Mouse (Mus musculus) gastrocnemius, postnatal 14 days (tissue): ENCODE data around the gene Nol9. TPM values are rescaled to one million over a fixed set of nuclear protein-coding genes. Genes with fewer than 3 reads are reported as not detected.

Experiments
- DNase-seq: peaks from one replicate; pipeline ENCODE4 v3.0.0; 2021; ENCODE audit warnings: mixed read lengths
- intact Hi-C: fragments of 180-260 bp; cut with DNase I; formaldehyde crosslinking; loops from one replicate; pipeline ENCODE4 v1.15.1; 2025; ENCODE audit warnings: low total_unique reads
- total RNA-seq, 2 experiments: library from RNA; stranded (reverse); gene quantifications; 2 replicates each; pipeline ENCODE4 v1.2.3; 2021

Nol9 gene
- total RNA-seq, 2 experiments from 2014 or later = 7.7 to 9.1 TPM

- DNase-seq = peak; percentile 43
- intact Hi-C loops = no loop called here
Measured at GRCm38 (mm10) chr4:152038225-152038984, 716 bp upstream of the Nol9 start, which contains the start of gene Tas1r1. TSS of gene Tas1r1 (minus strand) at chr4:152038568.

GRCm38 (mm10) chr4:152039831-152040310, 750 bp downstream of the Nol9 start:
- no peak for DNase-seq
- intact Hi-C loops = loop anchor here (5.0 kb wide), 1 partner anchor 52 kb away; no protein-coding TSS in a partner anchor

DNA sequence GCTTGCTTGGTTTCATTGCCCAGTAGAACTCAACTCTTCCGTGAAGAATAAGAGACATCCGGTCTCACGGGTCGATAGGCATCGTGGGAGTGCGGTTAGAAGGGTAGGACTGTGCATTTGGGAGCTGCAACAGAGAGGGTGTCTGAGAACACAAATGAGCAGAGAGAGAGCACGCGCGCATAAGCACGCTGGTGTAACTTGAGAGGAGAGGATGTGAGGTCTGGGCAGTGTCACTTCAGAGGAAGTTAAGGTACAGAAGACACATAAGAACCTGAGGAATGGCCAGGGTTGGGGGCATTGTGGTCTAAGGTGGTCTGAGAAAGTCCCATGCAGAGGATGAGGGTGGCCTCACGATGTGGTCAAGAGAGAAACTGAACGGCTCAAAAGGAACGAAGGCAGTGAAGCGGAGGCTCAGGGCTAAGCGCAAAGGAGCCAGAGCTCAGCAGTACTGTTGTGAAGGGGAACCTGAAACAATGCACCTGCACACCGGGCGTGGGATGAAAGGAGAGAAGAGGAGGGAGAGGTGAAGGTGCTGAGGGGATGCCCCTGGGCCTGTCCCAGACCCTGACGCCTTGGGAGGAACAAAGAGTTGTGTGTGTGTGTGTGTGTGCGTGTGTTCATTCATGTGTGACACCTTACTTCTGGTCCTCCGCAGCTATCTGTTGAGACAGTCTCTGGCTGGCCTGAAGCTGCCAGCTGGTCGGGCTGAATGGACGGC, 3.0 kb downstream of the Nol9 start:
- no peak for DNase-seq
- intact Hi-C loops = loop anchor here (5.0 kb wide), 1 partner anchor 50 kb away; no protein-coding TSS in a partner anchor

- no peak for DNase-seq
- intact Hi-C loops = loop anchor here (5.0 kb wide), 1 partner anchor 49 kb away; no protein-coding TSS in a partner anchor
Measured at GRCm38 (mm10) chr4:152043171-152043570, 4.0 kb downstream of the Nol9 start.

- intact Hi-C loops = loop anchor here (5.0 kb wide), 1 partner anchor 48 kb away; no protein-coding TSS in a partner anchor
- no peak for DNase-seq
Measured at GRCm38 (mm10) chr4:152044609-152045008, 5.5 kb downstream of the Nol9 start.

DNA sequence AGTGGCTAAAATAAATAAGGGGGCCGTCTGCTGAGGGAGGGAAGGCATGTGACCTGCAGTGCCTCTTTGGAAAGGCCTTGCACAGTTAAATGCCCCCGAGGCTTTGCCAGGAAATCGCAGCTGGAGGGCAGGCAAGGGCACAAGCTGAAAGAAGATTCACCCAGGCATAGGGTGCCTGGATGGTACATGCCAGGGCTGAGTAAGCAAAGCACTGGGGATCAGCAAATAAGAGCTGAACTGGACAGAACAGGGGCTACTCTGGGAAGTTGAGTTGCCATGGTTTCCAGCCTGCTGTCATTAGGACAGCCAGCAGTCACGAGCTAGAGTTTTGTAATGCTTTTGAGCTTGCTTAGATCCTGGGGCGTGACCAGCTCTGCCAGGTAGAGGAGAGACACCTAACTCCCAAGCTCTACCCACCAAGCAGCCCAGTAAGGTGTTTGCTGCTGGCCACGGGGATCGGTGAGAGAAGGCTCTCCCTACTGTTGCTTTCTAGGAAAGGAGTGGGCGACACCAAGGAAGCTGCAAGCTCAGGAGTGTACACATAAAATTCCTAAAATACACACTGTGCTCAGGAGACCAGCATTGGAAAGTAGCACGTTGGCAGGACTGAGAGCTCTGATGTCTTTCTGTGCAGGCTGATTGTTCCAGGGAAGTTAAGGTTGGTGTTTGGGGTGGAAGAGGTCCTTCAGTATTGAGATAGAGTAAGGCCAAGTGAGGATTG, 23.4 kb downstream of the Nol9 start:
- peak; percentile 66 for DNase-seq

DNA sequence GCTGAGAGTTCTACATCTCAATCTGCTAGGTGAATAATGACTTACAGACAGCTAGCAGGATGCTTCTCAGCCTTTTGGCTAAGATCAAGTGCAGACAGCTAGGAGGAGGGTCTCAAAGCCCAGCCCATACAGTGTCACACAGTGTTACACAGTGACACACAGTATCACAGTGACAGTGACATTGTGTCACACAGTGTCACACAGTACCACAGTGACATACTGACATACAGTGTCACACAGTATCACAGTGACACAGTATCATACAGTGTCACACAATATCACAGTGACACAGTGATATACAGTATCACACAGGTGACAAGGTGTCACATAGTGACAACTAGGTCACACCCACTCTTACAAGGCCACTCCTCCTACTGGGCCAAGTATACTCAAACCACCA, 28.2 kb downstream of the Nol9 start:
- intact Hi-C loops = no loop called here
- no peak for DNase-seq

More for the DNA sequence above, 23.4 kb downstream of the Nol9 start:
- intact Hi-C loops = no loop called here

GRCm38 (mm10) chr4:152068166-152068724, 29.1 kb downstream of the Nol9 start:
- DNase-seq = peak; percentile 49
- intact Hi-C loops = no loop called here

GRCm38 (mm10) chr4:152069245-152069644, 30.1 kb downstream of the Nol9 start:
- intact Hi-C loops = no loop called here
- no peak for DNase-seq

GRCm38 (mm10) chr4:152070494-152071396, 31.6 kb downstream of the Nol9 start:
- intact Hi-C loops = no loop called here
- DNase-seq = no peak

DNA sequence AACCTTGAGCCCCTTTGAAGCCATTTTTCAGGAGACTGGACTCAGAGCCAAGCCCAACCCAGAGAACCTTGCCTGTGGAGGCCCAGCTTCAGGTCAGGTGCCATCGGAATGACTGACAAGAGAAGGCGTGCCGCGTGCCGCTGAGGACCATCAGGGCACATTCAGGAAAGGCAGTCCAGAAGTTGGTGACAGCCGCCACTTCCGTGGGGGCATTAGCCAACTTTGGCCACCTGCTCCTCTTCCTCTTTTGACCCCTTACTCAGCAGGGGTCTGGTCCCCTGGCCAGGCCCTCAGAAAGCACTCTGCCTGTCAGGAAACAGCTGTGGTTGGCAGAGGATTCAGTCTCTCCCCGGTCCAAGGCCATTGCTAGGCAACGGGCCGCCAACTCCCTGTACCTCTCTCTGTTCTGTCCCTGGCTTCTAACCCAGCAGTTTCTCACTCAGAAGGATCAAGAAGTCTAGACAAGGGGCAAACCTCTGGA, 33.0 kb downstream of the Nol9 start, which contains the start of gene Plekhg5:
Gene Plekhg5 (plus strand): TSS at position 378 of the 481 bp plus-strand sequence.
- DNase-seq = peak; percentile 73
- intact Hi-C loops = no loop called here

- intact Hi-C loops = no loop called here
- DNase-seq = no peak
Measured at GRCm38 (mm10) chr4:152072655-152073054, 33.5 kb downstream of the Nol9 start.

- DNase-seq = no peak
- intact Hi-C loops = no loop called here
Measured at GRCm38 (mm10) chr4:152073715-152074114, 34.6 kb downstream of the Nol9 start.

DNA sequence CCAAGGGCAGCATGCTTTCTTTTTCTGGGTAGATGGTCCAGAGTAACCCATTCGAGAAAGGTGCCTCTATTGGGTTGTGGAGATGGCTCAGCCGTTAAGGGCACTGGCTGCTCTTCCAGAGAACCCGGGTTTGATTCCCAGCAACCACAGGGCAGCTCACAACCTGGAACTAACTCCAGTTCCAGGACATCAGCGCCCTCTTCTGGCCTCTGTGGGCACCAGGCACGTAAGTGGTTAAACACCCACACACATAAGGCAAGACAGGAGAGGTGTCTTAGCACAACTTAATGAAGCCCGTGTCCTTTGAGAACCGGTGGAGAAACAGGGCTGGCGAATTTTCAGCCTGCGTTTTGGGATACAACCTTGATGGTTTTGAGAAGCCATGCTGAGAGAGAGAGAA, 35.4 kb downstream of the Nol9 start:
- intact Hi-C loops = no loop called here
- DNase-seq = no peak

- no peak for DNase-seq
- intact Hi-C loops = no loop called here
Measured at GRCm38 (mm10) chr4:152077191-152077590, 38.1 kb downstream of the Nol9 start.

GRCm38 (mm10) chr4:152078105-152078530, 39.0 kb downstream of the Nol9 start:
- DNase-seq = peak; percentile 53
- intact Hi-C loops = no loop called here

DNA sequence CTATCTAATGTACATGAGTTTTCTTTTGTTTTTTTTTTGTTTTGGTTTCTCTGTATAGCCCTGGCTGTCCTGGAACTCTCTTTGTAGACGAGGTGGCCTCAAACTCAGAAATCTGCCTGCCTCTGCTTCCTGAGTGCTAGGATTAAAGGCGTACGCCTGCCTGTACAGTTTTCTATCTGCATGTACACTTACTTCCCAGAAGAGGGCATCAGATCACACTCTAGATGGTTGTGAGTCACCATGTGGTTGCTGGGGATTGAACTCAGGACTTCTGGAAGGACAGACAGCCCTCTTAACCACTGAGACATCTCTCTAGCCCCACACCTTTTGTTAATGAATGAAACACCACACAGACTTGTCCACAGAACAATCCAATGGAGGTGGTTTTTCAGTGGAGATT, 40.1 kb downstream of the Nol9 start:
- intact Hi-C loops = no loop called here
- DNase-seq = no peak

DNA sequence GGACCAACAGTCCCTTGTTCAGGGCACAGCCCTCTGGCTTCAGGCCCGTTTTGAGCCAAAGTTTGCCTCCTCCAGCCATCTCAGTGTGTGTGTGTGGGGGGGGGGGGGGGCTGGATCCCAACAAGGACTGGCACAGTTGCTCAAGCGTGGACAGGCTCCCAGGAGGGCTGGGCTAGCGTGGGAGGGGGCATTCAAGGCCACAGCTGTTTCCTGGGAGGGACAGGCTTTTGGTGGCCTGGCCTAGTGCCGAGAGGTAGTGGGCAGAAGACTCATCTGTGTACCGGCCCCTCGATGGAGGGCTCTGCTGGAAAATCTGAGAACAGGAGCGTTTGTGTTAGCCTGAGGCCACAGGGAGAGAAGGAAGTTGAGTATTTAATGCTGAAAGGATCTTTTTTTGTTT, 40.8 kb downstream of the Nol9 start:
- intact Hi-C loops = no loop called here
- DNase-seq = peak; percentile 68
